Mouse (Mus musculus): ENCODE data around the gene Fgfr2. TPM values are rescaled to one million over a fixed set of nuclear protein-coding genes. Genes with fewer than 3 reads are reported as not detected.

The Fgfr2 gene
- polyA plus RNA-seq, 1 experiment from 2014 or later: 133 TPM

DNA sequence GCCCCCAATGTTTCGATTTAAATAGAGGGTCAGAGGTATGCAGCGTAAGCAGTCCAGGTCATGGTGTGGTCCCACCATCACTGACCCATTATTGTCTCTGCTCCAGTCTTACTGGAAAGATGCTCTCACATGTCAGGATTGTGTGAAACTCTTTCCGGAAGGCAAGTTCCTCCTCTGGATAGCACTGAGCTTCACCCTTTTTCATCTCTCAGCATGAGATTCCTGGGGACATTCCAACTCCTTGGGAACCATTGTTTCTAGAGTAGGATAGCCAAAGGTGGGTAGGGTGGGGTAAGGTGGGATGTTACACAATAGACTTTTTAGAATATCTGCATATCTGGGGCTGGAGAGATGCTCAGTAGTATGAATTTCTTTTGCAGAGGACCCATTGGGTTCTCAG, 2177.4 kb downstream of the Fgfr2 start:
- WGBS: 94% methylated on average over 3 of the region's 3 CpGs
- no peaks in the 10 kb centered on the region for H3K36me3 ChIP-seq (ENCODE audit: control insufficient read depth, insufficient read depth, low read length)
- no peak for ATAC-seq (ENCODE audit: low FRiP score, low TSS enrichment)

DNA sequence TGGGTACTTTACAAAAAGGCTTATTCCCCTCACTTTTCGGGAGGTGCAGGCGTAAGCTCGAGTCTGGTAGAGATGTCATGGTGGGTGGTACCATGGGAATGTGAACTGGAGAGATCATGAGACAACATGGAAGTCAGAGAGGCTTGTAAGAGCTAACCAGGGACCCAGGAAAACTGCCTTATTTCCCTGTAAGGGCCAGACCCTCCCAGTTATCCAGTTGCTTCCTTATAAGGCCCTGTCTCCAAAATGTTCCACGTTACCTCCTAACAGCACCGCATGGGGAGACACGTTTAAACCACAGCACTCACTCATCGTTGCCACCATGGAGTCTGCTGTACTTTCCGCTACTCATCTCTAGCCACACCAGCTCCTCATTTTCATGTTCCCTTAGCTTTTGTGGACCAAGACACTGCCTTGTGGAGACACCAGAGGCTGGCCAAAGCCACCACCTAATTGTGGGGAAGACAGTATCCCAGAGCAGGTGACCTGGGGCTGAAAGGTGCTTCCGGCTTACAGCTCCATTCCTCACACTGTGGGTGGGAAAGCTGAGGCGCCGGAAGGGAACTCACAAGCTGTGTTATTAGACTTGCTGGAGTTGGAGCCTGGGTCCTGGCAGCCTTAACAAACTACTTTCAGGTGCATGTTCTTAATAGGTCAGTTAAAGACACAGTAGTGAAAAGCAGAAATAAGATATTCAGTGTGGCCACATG, 2178.2 kb downstream of the Fgfr2 start:
- H3K9me3 ChIP-seq (ENCODE audit: control insufficient read depth, low read length): no peaks in the 10 kb centered on the region
- no peaks in the 10 kb centered on the region for H3K4me1 ChIP-seq (ENCODE audit: control insufficient read depth, insufficient read depth, low read length)
- WGBS: 92% methylated on average over 11 of the region's 11 CpGs
- ATAC-seq (ENCODE audit: low FRiP score, low TSS enrichment): no peak
- H3K9ac ChIP-seq (ENCODE audit: low read depth, low read length): no peak overlapping the region
- no peaks in the 10 kb centered on the region for H3K36me3 ChIP-seq (ENCODE audit: control insufficient read depth, insufficient read depth, low read length)
- no peak overlapping the region for H3K27ac ChIP-seq (ENCODE audit: low read depth, low read length)
- H3K4me2 ChIP-seq (replicated peaks; ENCODE audit: low read depth, low read length): no peak overlapping the region
- H3K4me3 ChIP-seq (ENCODE audit: low read length): no peak overlapping the region
- H3K27me3 ChIP-seq (ENCODE audit: control insufficient read depth, insufficient read depth, low read length): no peaks in the 10 kb centered on the region

More for the DNA sequence above, 2177.4 kb downstream of the Fgfr2 start:
- Histone ChIP-seq H3K4me3 (ENCODE audit: low read length) (no peak overlapping the region), H3K27me3 (ENCODE audit: control insufficient read depth, insufficient read depth, low read length) (no peaks in the 10 kb centered on the region), H3K9me3 (ENCODE audit: control insufficient read depth, low read length) (no peaks in the 10 kb centered on the region), H3K4me1 (ENCODE audit: control insufficient read depth, insufficient read depth, low read length) (no peaks in the 10 kb centered on the region), H3K4me2 (replicated peaks; ENCODE audit: low read depth, low read length) (no peak overlapping the region), H3K9ac (ENCODE audit: low read depth, low read length) (no peak overlapping the region), H3K27ac (ENCODE audit: low read depth, low read length) (no peak overlapping the region)

- H3K9ac ChIP-seq (ENCODE audit: low read depth, low read length): no peak overlapping the region
- H3K36me3 ChIP-seq (ENCODE audit: control insufficient read depth, insufficient read depth, low read length): no peaks in the 10 kb centered on the region
- no peak for ATAC-seq (ENCODE audit: low FRiP score, low TSS enrichment)
- no peaks in the 10 kb centered on the region for H3K4me1 ChIP-seq (ENCODE audit: control insufficient read depth, insufficient read depth, low read length)
- no peak overlapping the region for H3K4me3 ChIP-seq (ENCODE audit: low read length)
- no peak overlapping the region for H3K27ac ChIP-seq (ENCODE audit: low read depth, low read length)
- H3K9me3 ChIP-seq (ENCODE audit: control insufficient read depth, low read length): no peaks in the 10 kb centered on the region
- peaks cover 6% of the 10 kb centered on the region; the same call in 1 of the 2 replicates for H3K27me3 ChIP-seq (ENCODE audit: control insufficient read depth, insufficient read depth, low read length)
- H3K4me2 ChIP-seq (replicated peaks; ENCODE audit: low read depth, low read length): no peak overlapping the region
- WGBS: 94% methylated on average over 9 of the region's 9 CpGs
Observed at GRCm38 (mm10) chr7:130943280-130943895, 2179.8 kb downstream of the Fgfr2 start.

DNA sequence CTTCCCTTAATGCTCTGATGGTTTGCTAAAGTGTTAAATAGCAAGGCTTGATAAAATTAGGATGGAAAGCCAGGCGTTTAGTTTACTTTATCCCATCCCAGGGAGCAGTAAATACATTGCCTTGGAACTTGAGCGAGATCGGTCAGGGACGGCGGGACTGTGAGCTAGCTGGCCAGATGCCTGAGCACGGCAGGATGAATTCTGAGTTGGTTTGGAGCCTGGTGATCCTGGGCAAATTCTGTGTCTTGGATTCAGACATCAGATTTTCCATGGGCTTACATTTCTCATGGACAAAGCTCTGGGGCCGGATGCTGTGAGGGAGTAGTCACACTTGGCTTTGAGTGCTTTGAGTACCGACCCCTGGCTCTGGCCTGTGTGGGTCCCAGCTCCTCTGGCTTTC, 2182.4 kb downstream of the Fgfr2 start:
- H3K4me2 ChIP-seq (replicated peaks; ENCODE audit: low read depth, low read length): no peak overlapping the region
- peaks cover 8% of the 10 kb centered on the region for H3K4me1 ChIP-seq (ENCODE audit: control insufficient read depth, insufficient read depth, low read length)
- H3K27ac ChIP-seq (ENCODE audit: low read depth, low read length): no peak overlapping the region
- H3K4me3 ChIP-seq (ENCODE audit: low read length): no peak overlapping the region
- no peak overlapping the region for H3K9ac ChIP-seq (ENCODE audit: low read depth, low read length)
- no peak for ATAC-seq (ENCODE audit: low FRiP score, low TSS enrichment)
- H3K9me3 ChIP-seq (ENCODE audit: control insufficient read depth, low read length): no peaks in the 10 kb centered on the region
- WGBS: 77% methylated on average over 8 of the region's 8 CpGs
- no peaks in the 10 kb centered on the region for H3K36me3 ChIP-seq (ENCODE audit: control insufficient read depth, insufficient read depth, low read length)
- H3K27me3 ChIP-seq (ENCODE audit: control insufficient read depth, insufficient read depth, low read length): peaks cover 33% of the 10 kb centered on the region

- Histone ChIP-seq H3K27me3 (ENCODE audit: control insufficient read depth, insufficient read depth, low read length) (peaks cover 49% of the 10 kb centered on the region), H3K4me1 (ENCODE audit: control insufficient read depth, insufficient read depth, low read length) (peaks cover 11% of the 10 kb centered on the region), H3K9me3 (ENCODE audit: control insufficient read depth, low read length) (no peaks in the 10 kb centered on the region), H3K9ac (ENCODE audit: low read depth, low read length) (no peak overlapping the region), H3K4me3 (ENCODE audit: low read length) (no peak overlapping the region), H3K4me2 (replicated peaks; ENCODE audit: low read depth, low read length) (no peak overlapping the region), H3K27ac (ENCODE audit: low read depth, low read length) (no peak overlapping the region), H3K36me3 (ENCODE audit: control insufficient read depth, insufficient read depth, low read length) (no peaks in the 10 kb centered on the region)
- no peak for ATAC-seq (ENCODE audit: low FRiP score, low TSS enrichment)
- WGBS: 76% methylated on average over 8 of the region's 8 CpGs
Observed at GRCm38 (mm10) chr7:130938896-130939295, 2184.3 kb downstream of the Fgfr2 start.

DNA sequence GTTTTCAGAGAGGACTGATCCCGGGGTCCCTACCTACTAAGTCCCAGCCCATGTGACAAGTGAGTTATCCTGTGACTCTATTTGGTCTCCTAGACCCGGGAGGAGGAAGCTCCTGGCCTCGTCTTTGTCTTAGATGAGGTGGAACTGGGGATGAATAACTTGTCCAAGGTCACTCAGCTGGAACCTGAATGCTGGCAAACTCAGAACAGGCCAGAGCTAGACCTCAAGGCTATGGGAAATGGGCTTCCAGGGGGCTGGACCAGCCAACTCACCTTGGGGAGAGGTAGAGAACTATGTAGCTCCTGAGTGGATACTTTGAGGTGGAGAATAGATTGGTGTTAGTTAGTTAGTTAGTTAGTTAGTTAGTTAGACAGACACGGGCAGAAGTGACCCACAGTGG, 2185.1 kb downstream of the Fgfr2 start:
- H3K27me3 ChIP-seq (ENCODE audit: control insufficient read depth, insufficient read depth, low read length): peaks cover 58% of the 10 kb centered on the region
- H3K9ac ChIP-seq (ENCODE audit: low read depth, low read length): no peak overlapping the region
- H3K27ac ChIP-seq (ENCODE audit: low read depth, low read length): no peak overlapping the region
- no peak for ATAC-seq (ENCODE audit: low FRiP score, low TSS enrichment)
- H3K9me3 ChIP-seq (ENCODE audit: control insufficient read depth, low read length): no peaks in the 10 kb centered on the region
- no peaks in the 10 kb centered on the region for H3K36me3 ChIP-seq (ENCODE audit: control insufficient read depth, insufficient read depth, low read length)
- H3K4me3 ChIP-seq (ENCODE audit: low read length): no peak overlapping the region
- peaks cover 11% of the 10 kb centered on the region for H3K4me1 ChIP-seq (ENCODE audit: control insufficient read depth, insufficient read depth, low read length)
- 61% methylated on average over 4 of the region's 4 CpGs for WGBS
- no peak overlapping the region for H3K4me2 ChIP-seq (replicated peaks; ENCODE audit: low read depth, low read length)

GRCm38 (mm10) chr7:130937266-130937841, 2185.8 kb downstream of the Fgfr2 start:
- Histone ChIP-seq H3K9me3 (ENCODE audit: control insufficient read depth, low read length) (no peaks in the 10 kb centered on the region), H3K9ac (ENCODE audit: low read depth, low read length) (no peak overlapping the region), H3K27me3 (ENCODE audit: control insufficient read depth, insufficient read depth, low read length) (peaks cover 60% of the 10 kb centered on the region), H3K27ac (ENCODE audit: low read depth, low read length) (no peak overlapping the region), H3K4me1 (ENCODE audit: control insufficient read depth, insufficient read depth, low read length) (peaks cover 11% of the 10 kb centered on the region), H3K36me3 (ENCODE audit: control insufficient read depth, insufficient read depth, low read length) (no peaks in the 10 kb centered on the region), H3K4me3 (ENCODE audit: low read length) (peak overlapping the region; percentile 51; the same call in 1 of the 2 replicates), H3K4me2 (replicated peaks; ENCODE audit: low read depth, low read length) (no peak overlapping the region)
- ATAC-seq (ENCODE audit: low FRiP score, low TSS enrichment): no peak
- WGBS: 24% methylated on average over 12 of the region's 12 CpGs

GRCm38 (mm10) chr7:130936472-130936951, 2186.6 kb downstream of the Fgfr2 start:
- Histone ChIP-seq H3K9me3 (ENCODE audit: control insufficient read depth, low read length) (no peaks in the 10 kb centered on the region), H3K9ac (ENCODE audit: low read depth, low read length) (peak overlapping the region; percentile 53), H3K27me3 (ENCODE audit: control insufficient read depth, insufficient read depth, low read length) (peaks cover 60% of the 10 kb centered on the region), H3K4me1 (ENCODE audit: control insufficient read depth, insufficient read depth, low read length) (peaks cover 11% of the 10 kb centered on the region), H3K4me2 (replicated peaks; ENCODE audit: low read depth, low read length) (peak overlapping the region; percentile 79), H3K36me3 (ENCODE audit: control insufficient read depth, insufficient read depth, low read length) (no peaks in the 10 kb centered on the region), H3K27ac (ENCODE audit: low read depth, low read length) (no peak overlapping the region), H3K4me3 (ENCODE audit: low read length) (peak overlapping the region; percentile 51)
- WGBS: under 1% methylated on average over 48 of the region's 49 CpGs
- peak; percentile 48 for ATAC-seq (ENCODE audit: low FRiP score, low TSS enrichment)

Data from kidney, embryonic 14.5 days (tissue).